ENCODE assay signal across 30 mouse cellular contexts in genomic region chr9:72991420-72991819, GRCm38 (mm10). TPM values are rescaled to one million over a fixed set of nuclear protein-coding genes. Genes with fewer than 3 reads are reported as not detected.
"Had no signal": no experiment of that assay in that cellular context is flagged by ENCODE, and none has a peak within 500 bp of the region (broad histone marks: within the 10 kb centered on the region; RNA-seq: fewer than 3 reads in every experiment).

No protein-coding gene starts in this region.

- H3K9me3 ChIP-seq: kidney, embryonic 15.5 days; lung, embryonic 15.5 days; midbrain, embryonic 12.5 days; neural tube, embryonic 13.5 days had no signal

- H3K4me2 ChIP-seq: kidney, embryonic 15.5 days; lung, embryonic 15.5 days; midbrain, embryonic 12.5 days; neural tube, embryonic 13.5 days had no signal

- H3K27ac ChIP-seq: kidney, embryonic 15.5 days; left cerebral cortex, adult 2 months; liver, embryonic 14.5 days; lung, embryonic 15.5 days; midbrain, embryonic 12.5 days; neural tube, embryonic 13.5 days; stomach, postnatal 0 days had no signal

- ATAC-seq: midbrain, embryonic 16.5 days had no signal

- H3K36me3 ChIP-seq: kidney, embryonic 15.5 days; lung, embryonic 15.5 days; midbrain, embryonic 12.5 days; neural tube, embryonic 13.5 days had no signal

- H3K27me3 ChIP-seq: kidney, embryonic 15.5 days; lung, embryonic 15.5 days; midbrain, embryonic 12.5 days; neural tube, embryonic 13.5 days had no signal

- H3K9ac ChIP-seq: kidney, embryonic 15.5 days; liver, embryonic 14.5 days; lung, embryonic 15.5 days; midbrain, embryonic 12.5 days; neural tube, embryonic 13.5 days had no signal

- DNase-seq: kidney, adult 11 months; kidney, adult 8-10 months; kidney, postnatal 10 days; kidney, postnatal 36 days; layer of hippocampus, postnatal 36 days; lung, adult 18-20 months; lung, postnatal 10 days; lung, postnatal 36 days; right cerebral cortex, adult 18-20 months; right cerebral cortex, postnatal 14 days; right cerebral cortex, postnatal 4 days; thymus, adult 2 months; thymus, postnatal 14 days; thymus, postnatal 4 days had no signal

- H3K4me3 ChIP-seq: kidney, embryonic 15.5 days; left cerebral cortex, adult 2 months; lung, embryonic 15.5 days; midbrain, embryonic 12.5 days; neural tube, embryonic 13.5 days had no signal

RNA-seq across cellular contexts. Expression of gene Gm44503, which starts 32.8 kb away (rescaled TPM):
- total RNA-seq: layer of hippocampus, adult 8-10 months; layer of hippocampus, postnatal 10 days; left cerebral cortex, adult 2 months; left cerebral cortex, postnatal 10 days; left cerebral cortex, postnatal 36 days; liver, adult 2 months had no signal
- polyA plus RNA-seq: kidney, embryonic 15.5 days; limb, embryonic 11.5 days; limb, embryonic 14.5 days; liver, adult 2 months; liver, embryonic 14.5 days; lung, embryonic 15.5 days; midbrain, embryonic 12.5 days; midbrain, embryonic 16.5 days; neural tube, embryonic 13.5 days; stomach, embryonic 14.5 days; stomach, postnatal 0 days; thymus, adult 2 months had no signal
